Mouse (Mus musculus) bone marrow macrophage, adult 2 months (primary cell): ENCODE results near the gene A830031A19Rik. TPM values are rescaled to one million over a fixed set of nuclear protein-coding genes. Genes with fewer than 3 reads are reported as not detected.

Source experiments
- H3K27ac ChIP-seq: 2 replicates; pipeline ENCODE4 v1.5.1; 2012; ENCODE audit warnings: low read depth, low read length; ENCODE audit not compliant: insufficient read depth
- H3K4me1 ChIP-seq: 2 replicates; pipeline ENCODE4 v1.6.1; 2012; ENCODE audit warnings: low read length; ENCODE audit not compliant: control insufficient read depth, insufficient read depth
- H3K4me3 ChIP-seq: 2 replicates; pipeline ENCODE4 v1.5.1; 2012; ENCODE audit warnings: mild to moderate bottlenecking, low read length, moderate library complexity; ENCODE audit not compliant: insufficient read depth
- CTCF ChIP-seq: IDR thresholded peaks from 2 replicates; pipeline ENCODE4 v1.5.1; 2012; ENCODE audit warnings: low read depth, mild to moderate bottlenecking, low read length, moderate library complexity
- POLR2A ChIP-seq: IDR thresholded peaks from 2 replicates; pipeline ENCODE4 v1.6.1; 2012; ENCODE audit warnings: mild to moderate bottlenecking, low read depth, low read length, borderline replicate concordance
- polyA plus RNA-seq: library from polyadenylated mRNA; stranded (reverse); fragments of >200 nt; gene quantifications from 2 replicates; pipeline ENCODE4 v1.2.4, GENCODE M21; 2012; ENCODE audit not compliant: missing spikeins, insufficient read depth, insufficient read length

Gene A830031A19Rik
- polyA plus RNA-seq, 1 experiment: not detected

- Histone ChIP-seq H3K27ac (no peak overlapping the region), H3K4me3 (no peak overlapping the region), H3K4me1 (no peaks in the 10 kb centered on the region)
- no peak for TF ChIP-seq CTCF
- no peak for TF ChIP-seq POLR2A
Measured at GRCm38 (mm10) chr11:24061819-24062218, 13.0 kb downstream of the A830031A19Rik start.

- no peaks in the 10 kb centered on the region for H3K4me1 ChIP-seq
- no peak for TF ChIP-seq POLR2A
- TF ChIP-seq CTCF: no peak
- no peak overlapping the region for H3K4me3 ChIP-seq
- no peak overlapping the region for H3K27ac ChIP-seq
Measured at GRCm38 (mm10) chr11:24060428-24060827, 14.4 kb downstream of the A830031A19Rik start.

DNA sequence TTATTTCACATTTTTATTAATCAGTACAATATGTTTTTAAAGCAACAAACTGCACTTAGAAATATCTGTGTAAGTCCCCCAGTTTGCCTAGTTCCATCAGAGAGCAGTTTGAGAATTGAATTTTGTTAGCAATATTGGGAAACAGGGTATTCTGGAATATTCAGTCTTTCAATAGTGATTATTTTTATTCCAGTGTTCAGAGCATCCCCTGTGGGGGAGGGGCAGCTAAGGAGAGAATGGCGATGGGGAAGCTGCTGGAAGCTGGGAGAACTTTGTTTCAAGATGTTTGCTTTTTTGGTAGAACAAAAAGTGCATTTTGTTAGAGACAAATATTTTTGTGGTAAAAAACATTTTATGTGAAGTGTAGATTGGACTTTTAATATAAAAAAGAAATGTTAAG is 15.7 kb downstream of the A830031A19Rik start:
- TF ChIP-seq CTCF: no peak
- no peak for TF ChIP-seq POLR2A
- Histone ChIP-seq H3K4me3 (no peak overlapping the region), H3K27ac (no peak overlapping the region), H3K4me1 (no peaks in the 10 kb centered on the region)

DNA sequence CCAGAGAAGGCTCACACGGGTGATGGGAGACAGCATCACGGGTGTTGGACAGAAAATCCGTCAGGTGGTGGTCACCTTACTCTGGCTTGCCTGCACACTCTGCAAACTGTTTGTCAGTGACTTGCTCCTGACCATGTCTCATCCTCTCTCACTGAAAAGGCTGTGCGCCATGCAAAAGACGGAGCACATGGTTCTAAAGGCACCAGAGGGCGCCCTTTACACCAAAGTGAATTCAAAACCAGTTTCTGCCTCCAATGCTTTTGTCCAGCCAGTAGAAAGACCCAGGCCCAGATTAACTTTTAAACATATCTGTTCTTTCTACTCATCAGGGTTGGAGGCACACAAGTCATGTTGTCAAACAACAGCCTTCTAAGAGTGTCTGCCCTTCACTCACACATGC is 22.0 kb downstream of the A830031A19Rik start:
- no peak overlapping the region for H3K4me3 ChIP-seq
- H3K27ac ChIP-seq: no peak overlapping the region
- H3K4me1 ChIP-seq: no peaks in the 10 kb centered on the region
- TF ChIP-seq POLR2A (no peak), CTCF (no peak)

DNA sequence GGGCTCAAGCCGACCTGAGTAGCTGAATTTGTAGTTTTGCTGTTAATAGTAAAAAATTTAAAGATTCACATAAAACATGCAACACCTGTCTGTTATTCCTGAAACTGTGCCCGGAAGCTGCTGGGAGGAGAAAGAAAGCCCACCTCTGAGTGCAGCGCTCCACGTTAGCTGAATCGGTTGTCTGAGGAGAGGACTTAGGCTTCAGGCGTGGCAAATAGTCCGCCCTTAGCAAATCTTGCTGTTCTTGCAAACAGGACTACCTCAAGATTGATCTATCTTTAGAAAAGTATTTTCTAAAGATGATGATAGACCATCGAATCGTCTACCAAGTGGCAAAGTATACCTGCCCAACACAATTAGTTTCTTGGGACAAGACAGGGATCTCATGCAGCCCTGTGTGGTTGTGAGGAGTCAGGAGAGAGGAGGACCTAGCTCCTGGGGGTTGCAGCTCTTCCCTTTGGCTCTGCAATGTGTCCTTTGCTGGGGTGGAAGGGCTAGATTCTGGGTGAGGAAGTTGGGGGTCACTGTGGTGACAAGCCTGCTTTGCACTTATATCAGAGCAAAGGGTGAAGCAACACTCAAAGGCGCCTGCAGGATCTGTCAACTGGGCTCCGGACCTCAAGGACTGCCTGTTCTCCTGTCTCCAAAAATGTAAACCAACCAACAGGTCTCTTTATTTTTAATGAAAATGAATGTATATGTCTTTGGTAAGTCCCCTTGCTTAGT is 24.7 kb downstream of the A830031A19Rik start:
- no peaks in the 10 kb centered on the region for H3K4me1 ChIP-seq
- TF ChIP-seq CTCF (no peak), POLR2A (no peak)
- no peak overlapping the region for H3K4me3 ChIP-seq
- H3K27ac ChIP-seq: no peak overlapping the region

GRCm38 (mm10) chr11:24049226-24050031 is 25.4 kb downstream of the A830031A19Rik start:
- peak overlapping the region; percentile 56 for H3K4me3 ChIP-seq
- TF ChIP-seq POLR2A (no peak), CTCF (peak; percentile 97)

GRCm38 (mm10) chr11:24044025-24044424 is 30.8 kb downstream of the A830031A19Rik start:
- H3K4me1 ChIP-seq: no peaks in the 10 kb centered on the region
- no peak overlapping the region for H3K27ac ChIP-seq
- no peak overlapping the region for H3K4me3 ChIP-seq
- no peak for TF ChIP-seq POLR2A
- no peak for TF ChIP-seq CTCF

More at GRCm38 (mm10) chr11:24049226-24050031, 25.4 kb downstream of the A830031A19Rik start:
- no peaks in the 10 kb centered on the region for H3K4me1 ChIP-seq
- no peak overlapping the region for H3K27ac ChIP-seq

DNA sequence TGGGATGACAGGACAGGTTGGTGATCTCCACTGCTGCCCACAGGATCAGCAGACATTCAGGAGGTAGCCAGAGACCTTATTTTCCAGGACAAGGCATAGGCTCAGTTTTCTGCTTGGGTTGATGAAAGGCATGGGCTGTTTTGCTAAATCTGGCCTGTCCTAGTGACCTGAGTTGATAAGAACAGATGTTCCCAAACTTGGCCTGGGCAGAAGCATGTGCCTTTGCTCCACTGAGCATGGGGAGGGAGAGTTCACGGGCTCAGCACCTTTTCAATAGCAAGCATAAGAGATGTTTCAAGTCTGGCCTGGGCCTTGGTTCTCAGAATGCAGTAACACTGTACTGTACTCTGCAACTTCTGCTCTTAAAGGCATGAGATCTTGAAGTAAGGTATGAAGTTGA is 54.1 kb downstream of the A830031A19Rik start:
- H3K27ac ChIP-seq: no peak overlapping the region
- no peak overlapping the region for H3K4me3 ChIP-seq
- TF ChIP-seq CTCF (no peak), POLR2A (no peak)
- H3K4me1 ChIP-seq: no peaks in the 10 kb centered on the region

- no peak overlapping the region for H3K27ac ChIP-seq
- TF ChIP-seq CTCF (no peak), POLR2A (no peak)
- H3K4me3 ChIP-seq: no peak overlapping the region
- no peaks in the 10 kb centered on the region for H3K4me1 ChIP-seq
Measured at GRCm38 (mm10) chr11:24018783-24019182, 56.1 kb downstream of the A830031A19Rik start.

GRCm38 (mm10) chr11:24016647-24017179 is 58.1 kb downstream of the A830031A19Rik start:
- Histone ChIP-seq H3K4me1 (no peaks in the 10 kb centered on the region), H3K4me3 (no peak overlapping the region), H3K27ac (no peak overlapping the region)
- TF ChIP-seq CTCF: no peak
- no peak for TF ChIP-seq POLR2A
